Mouse (Mus musculus) liver, embryonic 14.5 days (tissue): ENCODE results near the gene Eftud2. TPM values are rescaled to one million over a fixed set of nuclear protein-coding genes. Genes with fewer than 3 reads are reported as not detected.

Experiments
- ATAC-seq: fragments of 200-750 bp; cut with Nextera tagmentation; 2 replicates; pipeline ENCODE4 v1.8.0; 2017; ENCODE audit warnings: moderate number of reproducible peaks, mild to moderate bottlenecking, moderate library complexity; ENCODE audit not compliant: insufficient read depth
- DNase-seq, 3 experiments: peaks; one replicate each; pipeline ENCODE4 v3.0.0-alpha.2; 2012 to 2013; ENCODE audit warnings: low read depth in 3 of 3, low spot score in 3 of 3
- H3K27ac ChIP-seq: fragments of 300-500 bp; sonication (generic); 2 replicates; pipeline ENCODE4 v1.5.1; 2014; ENCODE audit warnings: moderate library complexity, mild to moderate bottlenecking, control low read depth, inconsistent platforms
- H3K27me3 ChIP-seq: fragments of 300-500 bp; sonication (generic); 2 replicates; pipeline ENCODE4 v1.6.1; 2014; ENCODE audit warnings: mild to moderate bottlenecking, low read length, moderate library complexity; ENCODE audit not compliant: control insufficient read depth, insufficient read depth
- H3K36me3 ChIP-seq: fragments of 300-500 bp; sonication (generic); replicated peaks from 2 replicates; pipeline ENCODE4 v1.6.1; 2014; ENCODE audit warnings: low read depth; ENCODE audit not compliant: control insufficient read depth, insufficient read depth
- H3K4me1 ChIP-seq, 2 experiments: fragments of 200-500 bp in 1 of 2; fragments of 300-500 bp in 1 of 2; sonication (generic) in 1 of 2; replicated peaks; 2 replicates each; pipeline ENCODE4 v1.6.1; 2012 to 2014; ENCODE audit warnings: antibody characterized with exemption in 1 of 2, inconsistent platforms in 1 of 2, low read length in 1 of 2; ENCODE audit not compliant: control insufficient read depth in 2 of 2, insufficient read depth in 2 of 2
- H3K4me2 ChIP-seq: fragments of 300-500 bp; sonication (generic); 2 replicates; pipeline ENCODE4 v1.6.1; 2014; ENCODE audit warnings: low read depth, mild to moderate bottlenecking, control low read depth, moderate library complexity
- H3K4me3 ChIP-seq, 2 experiments: fragments of 200-500 bp in 1 of 2; fragments of 300-500 bp in 1 of 2; sonication (generic) in 1 of 2; 2 replicates each; pipeline ENCODE4 v1.5.1; 2012 to 2014; ENCODE audit warnings: low read depth in 2 of 2, low read length in 2 of 2, mild to moderate bottlenecking in 2 of 2, control low read depth in 1 of 2, inconsistent platforms in 1 of 2, moderate library complexity in 1 of 2; ENCODE audit not compliant: insufficient read depth in 1 of 2
- H3K9ac ChIP-seq: fragments of 300-500 bp; sonication (generic); replicated peaks from 2 replicates; pipeline ENCODE4 v1.6.1; 2014; ENCODE audit warnings: mild to moderate bottlenecking, control low read depth, moderate library complexity
- H3K9me3 ChIP-seq: fragments of 300-500 bp; sonication (generic); 2 replicates; pipeline ENCODE4 v1.6.1; 2016; ENCODE audit warnings: low read length, mixed read lengths; ENCODE audit not compliant: control insufficient read depth
- CTCF ChIP-seq: IDR thresholded peaks from 2 replicates; pipeline ENCODE4 v1.5.1; 2016; ENCODE audit warnings: antibody characterized with exemption, low read depth, control low read depth
- EP300 ChIP-seq: IDR thresholded peaks from 2 replicates; pipeline ENCODE4 v1.6.1; 2016; ENCODE audit warnings: antibody characterized with exemption, low read depth
- WGBS: fragments of 180-500 bp; shearing (Covaris S2); extraction: QIAGEN DNeasy Blood & Tissue Kit; methylation state at CpG from one replicate; pipeline ENCODE4 v1.1.7; 2014; ENCODE audit not compliant: insufficient replicate concordance; 5-methylcytosine and 5-hydroxymethylcytosine counted together
- polyA plus RNA-seq, 2 experiments: library from polyadenylated mRNA; depleted of rRNA in 1 of 2; stranded (reverse) in 1 of 2; unstranded in 1 of 2; fragments of >200 nt; fragmentation: Nextera tagmentation in 1 of 2; extraction: Ambion mirVana in 1 of 2; gene quantifications; 2 replicates each; pipeline versions ENCODE4 v1.2.1 to v1.2.3; 2012 to 2014

Gene Eftud2
- polyA plus RNA-seq, 2 experiments: 51.1 to 88.8 TPM

- WGBS: 74% methylated on average over 4 of the region's 4 CpGs
- H3K4me3 ChIP-seq: peak overlapping the region; percentile 76 to 78
- TF ChIP-seq EP300: no peak
- TF ChIP-seq CTCF: no peak
- H3K27me3 ChIP-seq: no peaks in the 10 kb centered on the region; the same call in none of the 2 replicates
- H3K27ac ChIP-seq: peak overlapping the region; percentile 96
- no peaks in the 10 kb centered on the region for H3K9me3 ChIP-seq
- peaks cover 35 to 45% of the 10 kb centered on the region in 2 experiments for H3K4me1 ChIP-seq
- H3K36me3 ChIP-seq: no peaks in the 10 kb centered on the region
- H3K9ac ChIP-seq: peak overlapping the region; percentile 95
- ATAC-seq: no peak
- H3K4me2 ChIP-seq: peak overlapping the region; percentile 98
- no peak for DNase-seq
Measured at GRCm38 (mm10) chr11:102894716-102895115, 13.9 kb upstream of the Eftud2 start.

DNA sequence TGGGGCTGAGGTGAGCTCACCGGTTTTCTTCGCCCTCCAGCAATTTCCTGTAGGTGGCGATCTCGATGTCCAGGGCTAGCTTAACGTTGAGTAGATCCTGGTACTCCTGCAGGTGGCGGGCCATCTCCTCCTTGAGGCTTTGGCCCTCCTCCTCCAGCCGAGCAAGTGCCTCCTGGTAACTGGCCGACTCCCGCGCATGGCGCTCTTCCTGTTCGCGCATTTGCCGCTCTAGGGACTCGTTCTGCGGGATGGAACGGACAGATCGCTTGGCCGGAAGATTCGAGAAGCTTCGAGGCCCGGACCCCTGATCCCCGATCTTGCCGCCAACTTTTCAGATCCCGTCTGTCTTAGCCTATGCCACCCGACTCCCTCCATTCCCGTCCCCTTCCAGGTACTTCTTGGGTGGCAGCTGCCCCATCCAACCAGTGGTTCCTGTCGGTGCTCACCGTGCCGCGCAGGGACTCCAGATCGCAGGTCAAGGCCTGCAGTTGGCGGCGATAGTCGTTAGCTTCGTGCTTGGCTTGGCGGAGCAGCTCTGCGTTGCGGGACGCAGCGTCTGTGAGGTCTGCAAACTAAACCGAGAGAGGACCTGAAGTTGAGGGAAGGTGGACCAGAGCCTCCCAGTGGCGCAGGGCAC lies 12.3 kb upstream of the Eftud2 start:
- H3K4me1 ChIP-seq: peaks cover 35 to 45% of the 10 kb centered on the region in 2 experiments
- H3K27ac ChIP-seq: peak overlapping the region; percentile 65
- peak overlapping the region; percentile 98 for H3K4me2 ChIP-seq
- DNase-seq (peak; percentile 77 to 84 (median 78)), ATAC-seq (peak; percentile 69)
- no peak for TF ChIP-seq EP300
- TF ChIP-seq CTCF: peak; percentile 99
- no peaks in the 10 kb centered on the region; the same call in none of the 2 replicates for H3K27me3 ChIP-seq
- H3K4me3 ChIP-seq: peak overlapping the region; percentile 48 to 76
- 6% methylated on average over 43 of the region's 43 CpGs for WGBS
- peak overlapping the region; percentile 87 for H3K9ac ChIP-seq
- no peaks in the 10 kb centered on the region for H3K36me3 ChIP-seq
- H3K9me3 ChIP-seq: no peaks in the 10 kb centered on the region

- no peaks in the 10 kb centered on the region; the same call in none of the 2 replicates for H3K27me3 ChIP-seq
- H3K9ac ChIP-seq: no peak overlapping the region
- ATAC-seq (no peak), DNase-seq (no peak)
- no peak overlapping the region for H3K27ac ChIP-seq
- 65% methylated on average over 5 of the region's 5 CpGs for WGBS
- H3K9me3 ChIP-seq: no peaks in the 10 kb centered on the region
- H3K4me2 ChIP-seq: no peak overlapping the region
- H3K4me1 ChIP-seq: peaks cover 26 to 34% of the 10 kb centered on the region in 2 experiments
- no peak overlapping the region for H3K4me3 ChIP-seq
- H3K36me3 ChIP-seq: no peaks in the 10 kb centered on the region
- TF ChIP-seq EP300 (no peak), CTCF (no peak)
Measured at GRCm38 (mm10) chr11:102890096-102890495, 9.3 kb upstream of the Eftud2 start.

GRCm38 (mm10) chr11:102888135-102888534 lies 7.3 kb upstream of the Eftud2 start:
- no peak overlapping the region for H3K4me3 ChIP-seq
- DNase-seq: no peak
- TF ChIP-seq EP300 (no peak), CTCF (no peak)
- H3K4me1 ChIP-seq: peaks cover 19 to 25% of the 10 kb centered on the region in 2 experiments
- no peak overlapping the region for H3K9ac ChIP-seq
- no peak overlapping the region for H3K4me2 ChIP-seq
- no peak for ATAC-seq
- H3K9me3 ChIP-seq: no peaks in the 10 kb centered on the region
- no peaks in the 10 kb centered on the region; the same call in none of the 2 replicates for H3K27me3 ChIP-seq
- no peak overlapping the region for H3K27ac ChIP-seq
- 52% methylated on average over 3 of the region's 3 CpGs for WGBS
- H3K36me3 ChIP-seq: no peaks in the 10 kb centered on the region

GRCm38 (mm10) chr11:102887433-102887832 lies 6.6 kb upstream of the Eftud2 start:
- TF ChIP-seq CTCF (no peak), EP300 (no peak)
- Histone ChIP-seq H3K4me1 (peaks cover 15 to 19% of the 10 kb centered on the region in 2 experiments), H3K4me2 (no peak overlapping the region), H3K9ac (no peak overlapping the region), H3K4me3 (no peak overlapping the region), H3K36me3 (no peaks in the 10 kb centered on the region), H3K27me3 (no peaks in the 10 kb centered on the region; the same call in none of the 2 replicates), H3K9me3 (no peaks in the 10 kb centered on the region), H3K27ac (no peak overlapping the region)
- WGBS: 71% methylated on average over 5 of the region's 5 CpGs
- DNase-seq (no peak), ATAC-seq (no peak)
